Mouse (Mus musculus): ENCODE measurements at regions not wholly inside any gene's neighbourhood (a gene's known extent, or its start where the extent isn't known, plus 50 kb on each side); places are given as distances from the start of the nearest gene placed in this dataset.

- no peak for DNase-seq (ENCODE audit: low spot score)
Measured at GRCm38 (mm10) chr14:85965139-85965538, 1175.9 kb downstream of the Diaph3 start.

DNA sequence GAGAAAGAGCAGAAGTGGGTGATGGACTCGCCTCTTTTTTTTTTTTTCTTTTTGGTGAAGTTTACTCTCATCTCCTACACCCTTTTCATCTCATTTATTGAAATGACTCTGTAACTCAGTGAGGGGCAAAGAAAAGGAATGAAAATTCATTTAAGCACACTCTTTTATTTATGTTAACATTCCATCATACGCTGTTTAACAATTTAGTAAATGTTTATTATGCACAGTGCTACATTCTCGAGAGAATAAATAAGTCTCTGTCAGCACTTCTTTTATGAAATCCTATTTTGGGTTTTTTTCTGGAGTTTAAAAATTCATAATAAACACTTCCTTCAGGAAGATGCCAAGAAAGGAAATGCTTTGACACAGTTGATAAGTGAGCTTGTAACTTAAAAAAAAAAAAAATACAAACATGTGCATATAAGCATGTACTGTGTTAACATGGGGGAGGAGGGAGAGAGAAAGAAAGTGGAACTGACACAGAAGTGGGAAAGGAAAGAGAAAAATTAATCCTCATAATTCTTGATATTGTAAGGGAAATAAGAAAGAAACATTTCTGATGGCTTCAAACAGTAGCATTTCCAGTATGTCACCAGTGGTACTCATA lies 1195.2 kb downstream of the Diaph3 start:
- no peak for DNase-seq (ENCODE audit: low spot score)

DNA sequence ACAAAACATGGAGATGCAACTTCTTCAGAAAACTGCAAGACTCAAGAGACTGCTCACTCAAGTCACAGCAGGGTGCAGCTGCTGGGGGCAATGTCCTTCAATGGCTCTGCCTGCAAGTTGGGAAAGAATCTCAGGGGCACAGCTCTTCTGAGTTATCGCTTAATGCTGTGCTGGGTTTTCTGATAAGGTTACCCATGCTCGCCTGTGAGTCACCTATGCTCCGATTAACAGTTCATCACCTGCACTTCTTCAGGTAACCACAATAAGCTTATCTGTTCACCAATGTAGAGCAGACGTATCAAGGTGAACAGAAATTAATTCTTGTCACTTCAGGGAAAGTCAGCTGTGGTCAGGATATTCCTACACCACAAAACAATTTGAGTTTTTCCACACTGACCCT lies 1198.2 kb downstream of the Diaph3 start:
- no peak for DNase-seq (ENCODE audit: low spot score)

GRCm38 (mm10) chr14:85940585-85940984 lies 1200.5 kb downstream of the Diaph3 start:
- no peak for DNase-seq (ENCODE audit: low spot score)

GRCm38 (mm10) chr14:85935091-85935490 lies 1205.9 kb downstream of the Diaph3 start:
- no peak for DNase-seq (ENCODE audit: low spot score)

- DNase-seq (ENCODE audit: low spot score): peak; percentile 5
Measured at GRCm38 (mm10) chr14:85930387-85930786, 1210.6 kb downstream of the Diaph3 start.

GRCm38 (mm10) chr14:85918894-85919293 lies 1222.1 kb downstream of the Diaph3 start:
- no peak for DNase-seq (ENCODE audit: low spot score)

DNA sequence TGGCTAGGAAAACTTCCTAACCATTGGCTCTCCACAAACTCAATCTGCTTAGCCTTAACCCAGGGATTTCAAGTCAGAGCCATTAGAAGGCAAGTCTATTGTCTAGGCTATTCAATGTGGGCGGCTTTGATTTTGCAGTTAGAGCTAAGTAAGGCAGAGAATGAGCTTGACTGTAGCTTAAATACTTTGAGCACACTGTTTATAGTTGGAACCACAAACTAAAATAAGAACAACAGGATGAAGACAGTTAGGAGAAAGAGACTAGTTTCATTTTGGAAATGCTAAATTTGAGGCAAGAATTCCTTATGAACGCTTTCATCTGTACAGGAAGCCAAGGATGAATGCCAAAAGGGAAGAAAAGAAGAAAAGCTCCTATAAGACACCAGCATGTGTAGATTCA lies 1225.3 kb downstream of the Diaph3 start:
- no peak for DNase-seq (ENCODE audit: low spot score)

DNA sequence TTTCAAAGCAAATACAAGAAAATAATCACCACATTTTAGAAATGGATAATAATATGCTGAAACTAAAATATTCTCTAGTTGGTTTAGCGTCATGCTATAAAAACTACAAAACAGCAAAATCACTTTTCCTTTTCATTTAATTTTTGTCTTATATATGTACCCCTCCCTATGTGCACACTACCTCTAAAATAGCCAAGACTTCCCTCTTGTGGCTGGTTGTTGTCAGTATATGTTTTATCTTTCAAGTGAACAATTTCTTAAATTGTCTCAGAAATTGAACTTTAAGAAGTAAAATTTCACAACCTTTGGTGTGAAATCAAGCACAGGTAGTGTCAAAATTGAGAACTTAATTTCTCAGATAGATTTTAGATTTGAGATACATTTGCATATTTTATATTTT lies 1243.1 kb downstream of the Diaph3 start:
- no peak for DNase-seq (ENCODE audit: low spot score)

DNA sequence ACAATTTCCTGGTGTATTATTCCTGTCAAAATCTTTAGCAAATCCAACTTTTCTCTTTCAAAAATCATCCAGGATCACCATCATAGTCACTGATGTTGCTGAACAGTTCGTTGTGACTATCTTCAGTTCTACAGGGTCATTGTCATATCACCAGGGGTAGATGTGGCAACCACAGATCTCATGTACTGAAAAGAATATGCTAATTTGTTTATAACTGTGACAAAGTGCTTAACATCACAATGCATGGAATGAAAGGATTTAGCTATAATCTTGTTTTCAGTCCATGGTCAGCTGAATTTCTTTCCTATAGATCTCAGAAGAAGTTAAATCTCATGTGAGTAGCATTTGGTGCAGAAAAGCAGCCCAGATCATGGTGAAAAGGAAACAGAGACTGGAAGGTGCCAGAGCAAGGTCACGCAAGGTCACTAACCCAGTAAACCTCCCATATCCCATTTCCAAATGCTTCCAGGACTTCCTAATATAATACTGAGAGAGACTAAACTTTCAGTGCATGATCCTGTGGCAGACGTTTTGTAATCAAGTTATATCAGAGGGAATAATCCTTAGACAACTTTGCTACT lies 1279.6 kb downstream of the Diaph3 start:
- no peak for DNase-seq (ENCODE audit: low spot score)

GRCm38 (mm10) chr14:85849490-85849889 lies 1291.5 kb downstream of the Diaph3 start:
- DNase-seq (ENCODE audit: low spot score): no peak

DNA sequence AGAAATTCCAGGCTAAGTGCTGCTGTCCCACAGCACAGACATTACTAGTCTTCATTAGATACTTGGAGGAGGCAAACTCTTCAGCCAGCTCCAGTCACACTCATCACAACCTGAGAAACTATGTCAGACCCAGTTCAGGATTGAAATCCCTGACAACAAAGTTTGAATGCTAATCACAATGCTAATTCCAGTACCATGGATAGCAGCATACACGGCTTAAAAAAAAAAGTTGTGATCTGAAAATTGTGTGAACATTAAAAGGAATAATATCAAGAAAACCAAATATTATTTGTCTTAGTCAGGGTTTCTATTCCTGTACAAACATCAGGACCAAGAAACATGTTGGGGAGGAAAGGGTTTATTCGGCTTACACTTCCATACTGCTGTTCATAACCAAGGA lies 1305.5 kb downstream of the Diaph3 start:
- DNase-seq (ENCODE audit: low spot score): peak; percentile 7

GRCm38 (mm10) chr14:85814920-85815319 lies 1326.1 kb downstream of the Diaph3 start:
- DNase-seq (ENCODE audit: low spot score): peak; percentile 15

GRCm38 (mm10) chr14:85784386-85784785 lies 1341.0 kb downstream of the Pcdh17 start:
- DNase-seq (ENCODE audit: low spot score): no peak

DNA sequence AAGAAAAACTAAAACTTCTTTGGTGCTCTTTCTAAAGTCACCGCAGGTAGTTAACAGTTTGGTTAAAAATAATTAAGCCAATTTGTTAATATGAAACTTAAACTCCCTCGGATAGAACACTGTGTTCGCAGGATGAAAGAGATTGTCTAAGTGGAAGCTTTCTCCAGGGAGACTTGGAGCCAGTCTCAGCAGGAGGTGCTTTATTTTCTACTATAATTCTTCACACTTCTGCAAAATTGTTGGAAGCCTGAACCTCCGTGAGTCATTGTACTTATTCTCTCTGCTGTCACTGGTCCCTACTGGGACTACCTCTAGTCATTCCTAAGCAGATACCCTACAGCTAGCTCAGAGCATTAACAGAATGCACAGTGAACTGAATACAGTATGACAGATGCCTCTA lies 1327.3 kb downstream of the Pcdh17 start:
- DNase-seq (ENCODE audit: low spot score): no peak

- DNase-seq (ENCODE audit: low spot score): no peak
Measured at GRCm38 (mm10) chr14:85768301-85768700, 1324.9 kb downstream of the Pcdh17 start.

GRCm38 (mm10) chr14:85757343-85757742 lies 1314.0 kb downstream of the Pcdh17 start:
- DNase-seq (ENCODE audit: low spot score): no peak

DNA sequence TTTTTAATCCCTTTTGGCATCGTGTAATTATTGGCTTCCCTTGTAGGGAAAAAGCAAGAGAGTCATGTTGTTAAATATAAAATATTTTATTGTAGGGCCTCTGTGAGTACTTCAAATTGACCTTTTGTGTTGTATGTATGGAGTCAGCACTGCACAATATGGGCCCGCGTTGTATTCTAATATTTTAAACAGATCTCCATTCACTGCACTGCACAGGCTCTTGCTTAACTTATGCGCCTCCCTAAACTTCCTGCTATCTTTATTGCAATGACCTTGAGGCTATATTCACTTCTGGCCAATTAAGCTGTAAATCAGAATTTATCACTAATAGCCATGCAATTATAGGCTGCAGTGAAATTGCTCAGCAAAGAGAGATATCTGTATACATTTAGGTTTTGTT lies 1295.2 kb downstream of the Pcdh17 start:
- no peak for DNase-seq (ENCODE audit: low spot score)

All from embryo, embryonic 10.5 days (tissue).